Mouse (Mus musculus) c-Kit-positive CD71-positive TER-119-positive erythroid progenitor cells, embryonic 14.5 days (primary cell): ENCODE measurements at regions not wholly inside any gene's neighbourhood (a gene's known extent, or its start where the extent isn't known, plus 50 kb on each side); places are given as distances from the start of the nearest gene placed in this dataset.

Experiments
- DNase-seq: peaks from one replicate; pipeline ENCODE4 v3.0.0-alpha.2; 2013; ENCODE audit warnings: low spot score

DNA sequence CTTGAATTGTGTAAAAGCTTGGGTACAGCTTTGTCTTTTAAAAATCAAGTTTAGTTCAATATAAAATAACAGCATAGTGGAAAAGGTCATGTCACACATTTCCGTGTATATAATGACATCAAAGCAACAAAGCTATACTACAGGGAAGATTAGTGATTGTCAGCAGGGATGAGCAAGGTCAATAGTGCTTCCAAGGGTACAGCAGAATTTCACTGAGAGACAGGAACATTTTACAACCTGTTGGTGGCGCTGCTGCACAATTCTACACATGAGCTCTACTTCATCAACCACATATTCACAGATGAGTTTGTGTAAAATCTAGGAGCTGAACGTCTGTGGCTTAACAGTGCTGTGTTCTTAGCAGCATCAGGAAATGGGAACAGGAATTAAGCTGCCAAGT is 74.3 kb upstream of the A2m start:
- peak; percentile 19 for DNase-seq

GRCm38 (mm10) chr6:121560393-121560793 is 74.8 kb upstream of the A2m start:
- no peak for DNase-seq

DNA sequence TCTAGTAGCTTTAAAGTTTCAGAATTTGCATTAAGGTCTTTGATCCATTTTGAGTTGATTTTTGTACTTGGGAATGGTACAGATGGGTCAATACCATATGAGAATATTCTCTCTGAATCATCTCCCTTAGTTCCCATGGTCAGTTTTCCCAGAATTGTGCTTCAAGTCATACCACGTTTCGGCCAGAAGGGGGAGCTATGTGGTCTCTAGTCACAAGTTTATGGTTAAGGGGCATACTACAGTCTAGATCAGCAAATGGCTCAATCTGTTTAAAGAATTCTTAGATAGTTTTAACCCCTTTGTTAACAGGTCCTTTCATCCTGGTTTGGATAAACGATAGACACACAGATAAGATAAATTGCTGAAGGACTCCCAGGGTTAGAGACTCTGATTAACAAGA is 78.7 kb upstream of the A2m start:
- DNase-seq: no peak

- DNase-seq: no peak
Observed at GRCm38 (mm10) chr6:121553501-121554132, 80.1 kb upstream of the Iqsec3 start.

DNA sequence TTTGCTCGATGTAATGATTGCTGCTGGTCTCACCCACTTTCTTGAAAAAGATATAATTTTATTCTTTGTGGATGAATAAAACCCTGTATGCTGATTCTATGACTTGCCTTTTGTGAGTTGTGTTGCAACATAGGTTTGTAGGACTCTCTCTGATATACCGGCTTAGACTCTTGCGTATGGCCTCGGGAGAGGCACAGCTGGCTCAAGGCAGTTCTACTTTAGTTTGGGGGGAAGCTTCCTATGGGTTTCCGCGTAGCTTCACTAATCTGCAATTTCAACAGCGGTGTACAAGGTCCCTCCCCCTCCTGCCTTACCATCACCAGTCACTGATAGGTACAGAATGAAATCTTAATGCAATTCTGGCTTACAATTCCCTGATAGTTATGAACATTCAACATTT is 60.0 kb upstream of the Iqsec3 start:
- no peak for DNase-seq

DNA sequence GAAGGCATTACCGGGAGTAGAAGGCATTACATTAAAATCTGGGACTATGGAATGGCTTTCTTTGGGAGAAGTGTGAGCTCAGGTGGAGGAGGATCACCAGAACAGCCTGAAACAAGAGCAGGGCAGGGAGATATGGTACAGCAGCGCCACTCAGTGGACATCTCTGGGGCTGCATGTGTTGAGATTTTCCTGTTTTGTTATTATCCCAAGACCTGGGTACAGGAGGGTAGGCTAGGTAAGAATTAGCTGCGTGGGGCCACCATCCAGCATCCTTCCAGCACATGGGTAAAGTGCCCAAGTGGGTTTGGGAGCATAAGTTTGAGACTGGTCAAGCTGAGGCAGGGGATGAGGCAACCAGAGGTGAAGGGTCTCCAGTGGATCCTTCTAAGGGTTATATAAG is 59.4 kb upstream of the Iqsec3 start:
- DNase-seq: peak; percentile 22

DNA sequence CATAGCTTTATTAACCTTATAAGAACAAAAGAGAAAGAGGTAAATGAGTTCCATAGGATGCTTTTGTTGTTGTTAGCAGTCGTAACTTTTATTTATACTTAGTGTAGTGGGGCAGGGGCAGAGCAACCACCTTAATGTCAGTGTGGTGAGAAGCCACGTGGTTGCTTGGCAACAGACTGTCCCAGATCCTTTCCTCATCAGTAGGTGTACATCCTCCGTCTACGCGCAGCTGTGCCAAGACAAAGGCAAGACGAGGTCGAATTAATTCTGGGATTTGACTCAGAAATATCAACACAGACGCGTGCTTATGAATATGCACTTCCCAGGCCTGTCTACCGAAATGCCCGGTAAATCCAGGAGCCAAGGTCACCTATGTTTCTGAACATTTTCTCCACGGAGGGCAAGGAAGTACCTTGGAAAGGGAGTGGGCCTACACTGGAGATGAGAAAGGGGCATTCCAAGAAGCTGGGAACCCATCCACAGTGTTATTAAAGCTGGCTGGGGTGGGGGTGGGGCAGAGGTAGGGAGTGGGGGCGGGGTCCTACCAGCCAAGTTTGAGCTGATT is 58.4 kb upstream of the Iqsec3 start:
- no peak for DNase-seq

DNA sequence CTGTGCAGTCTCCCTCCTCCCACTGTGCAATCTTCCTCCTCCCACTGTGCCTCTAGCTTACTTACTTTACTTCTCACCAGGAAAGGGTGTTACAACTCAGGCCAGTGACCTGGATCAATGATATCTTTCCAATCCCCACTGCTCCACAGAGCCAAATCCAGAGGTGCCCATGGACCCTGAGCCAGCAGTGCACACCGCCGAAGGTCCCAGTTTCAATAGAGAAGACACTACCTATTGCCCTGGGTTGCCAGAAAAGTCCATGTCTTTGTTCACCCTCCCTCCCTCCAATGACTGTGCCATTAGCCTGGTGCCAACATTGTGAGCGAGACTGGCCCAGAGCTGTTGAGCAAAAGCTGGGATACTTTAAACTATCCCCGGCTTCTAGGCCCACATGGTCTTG is 53.8 kb upstream of the Iqsec3 start:
- DNase-seq: no peak

GRCm38 (mm10) chr6:121526121-121526520 is 52.6 kb upstream of the Iqsec3 start:
- DNase-seq: no peak

DNA sequence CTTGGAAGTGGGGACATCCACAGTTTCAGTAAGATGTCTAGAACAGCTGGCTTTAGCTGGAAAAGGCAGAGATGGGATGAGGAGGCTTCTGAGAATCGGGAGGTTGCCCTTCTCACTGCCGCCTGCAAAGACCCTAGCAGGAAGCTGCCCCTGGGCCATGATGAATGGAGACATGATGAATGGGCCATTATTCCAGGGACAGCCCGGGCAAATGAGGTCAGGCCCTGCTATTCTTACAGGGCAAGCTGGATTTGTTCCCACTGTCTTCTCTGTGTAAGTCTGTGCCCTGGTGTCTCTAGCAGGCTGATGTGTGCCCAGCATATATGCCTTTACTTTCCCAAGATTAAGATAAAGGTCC is 51.1 kb upstream of the Iqsec3 start:
- no peak for DNase-seq

- DNase-seq: no peak
Observed at GRCm38 (mm10) chr6:121523882-121524612, 50.6 kb upstream of the Iqsec3 start.
